Mouse (Mus musculus): ENCODE data around the gene 5530400C23Rik. TPM values are rescaled to one million over a fixed set of nuclear protein-coding genes. Genes with fewer than 3 reads are reported as not detected.
"Not testable (repeated sequence)": the region's sequence is repeated elsewhere in the genome, so short reads cannot be mapped to it uniquely, and the experiment has no call there.

5530400C23Rik gene
- polyA plus RNA-seq (2014; fragmentation: Nextera tagmentation; extraction: Ambion mirVana), result not detected in 2 replicates

DNA sequence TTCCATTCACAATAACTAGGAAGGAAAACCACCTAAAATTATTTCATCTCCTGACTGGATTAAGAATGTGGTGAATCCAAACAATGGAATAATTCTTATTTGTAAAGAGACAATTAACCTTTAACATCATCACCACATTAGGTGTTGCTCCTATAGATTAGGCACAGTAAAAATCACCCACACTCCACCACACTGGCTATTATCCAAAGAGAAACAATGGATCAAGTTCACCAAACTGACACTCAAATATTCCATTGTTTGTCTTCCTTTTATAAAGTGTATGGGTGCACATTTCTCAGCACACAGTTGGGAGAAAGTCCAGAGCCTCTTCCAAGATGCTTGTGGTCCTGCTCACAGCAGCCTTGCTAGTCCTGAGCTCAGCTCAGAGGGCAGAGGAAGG lies at the start of gene 5530400C23Rik:
Gene 5530400C23Rik, plus strand, starts transcription at position 301 of the 400 bp plus-strand sequence.
- not testable (repeated sequence) for H3K4me3 ChIP-seq (ENCODE audit: low read depth, low read length); H3K4me1 ChIP-seq (ENCODE audit: control insufficient read depth, insufficient read depth, low read length); ATAC-seq (ENCODE audit: insufficient read depth, low FRiP score, low TSS enrichment); H3K9me3 ChIP-seq (ENCODE audit: control insufficient read depth, low read length); H3K27me3 ChIP-seq (ENCODE audit: control insufficient read depth, insufficient read depth, low read length); H3K9ac ChIP-seq (ENCODE audit: low read length); H3K36me3 ChIP-seq (ENCODE audit: control insufficient read depth, insufficient read depth, low read length); H3K27ac ChIP-seq (ENCODE audit: low read depth, low read length); H3K4me2 ChIP-seq (ENCODE audit: low read depth); DNase-seq (ENCODE audit: low spot score)

DNA sequence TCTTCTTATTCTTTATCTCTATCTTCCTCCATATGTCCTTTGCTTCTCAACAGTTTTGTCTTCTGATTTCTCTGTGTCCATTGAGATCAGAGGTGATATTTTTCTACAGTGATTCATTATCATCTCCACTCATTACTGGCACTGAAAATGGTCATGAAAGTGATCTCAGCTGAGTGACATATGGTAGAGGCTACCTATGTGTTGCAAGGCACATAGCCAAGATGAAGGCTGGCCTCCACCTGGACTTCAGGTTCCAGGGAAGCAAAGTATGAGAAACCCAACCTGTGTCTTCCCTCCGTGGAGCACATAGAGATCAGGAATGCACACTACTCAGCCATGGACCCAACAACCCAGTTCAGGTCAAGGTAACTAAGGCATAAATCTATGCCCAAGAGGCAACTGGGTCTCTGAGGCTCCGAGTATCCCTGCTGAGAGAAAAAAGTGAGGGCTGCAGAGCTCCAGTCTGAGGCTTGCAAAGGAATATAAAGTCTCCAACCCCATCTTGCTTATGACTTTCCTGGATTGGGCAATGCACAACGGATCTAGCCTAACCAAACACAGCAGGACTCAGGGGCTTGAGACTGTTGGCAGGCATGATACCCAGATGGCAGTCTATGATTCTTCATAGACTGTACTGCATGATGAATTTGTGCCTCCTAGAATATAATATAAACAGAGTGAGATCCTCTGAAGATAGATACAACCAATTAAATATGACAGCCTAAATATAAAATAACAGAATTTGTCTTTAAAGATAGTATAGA lies 14.1 kb downstream of the 5530400C23Rik start:
- ATAC-seq (ENCODE audit: insufficient read depth, low FRiP score, low TSS enrichment), result no peak
- no peak overlapping the region for H3K4me3 ChIP-seq (ENCODE audit: low read depth, low read length)
- no peak for DNase-seq (ENCODE audit: low spot score)
- H3K9me3 ChIP-seq (ENCODE audit: control insufficient read depth, low read length), result no peaks in the 10 kb centered on the region; the same call in 1 of the 2 replicates
- no peaks in the 10 kb centered on the region for H3K36me3 ChIP-seq (ENCODE audit: control insufficient read depth, insufficient read depth, low read length)
- no peak overlapping the region for H3K4me2 ChIP-seq (ENCODE audit: low read depth)
- no peaks in the 10 kb centered on the region for H3K4me1 ChIP-seq (ENCODE audit: control insufficient read depth, insufficient read depth, low read length)
- no peak overlapping the region for H3K27ac ChIP-seq (ENCODE audit: low read depth, low read length)
- 75% methylated on average over 3 of the region's 3 CpGs for WGBS
- no peaks in the 10 kb centered on the region for H3K27me3 ChIP-seq (ENCODE audit: control insufficient read depth, insufficient read depth, low read length)
- no peak overlapping the region for H3K9ac ChIP-seq (ENCODE audit: low read length)

- not testable (repeated sequence) for H3K27ac ChIP-seq (ENCODE audit: low read depth, low read length); H3K4me2 ChIP-seq (ENCODE audit: low read depth); H3K4me1 ChIP-seq (ENCODE audit: control insufficient read depth, insufficient read depth, low read length); H3K4me3 ChIP-seq (ENCODE audit: low read depth, low read length); DNase-seq (ENCODE audit: low spot score); H3K36me3 ChIP-seq (ENCODE audit: control insufficient read depth, insufficient read depth, low read length); H3K27me3 ChIP-seq (ENCODE audit: control insufficient read depth, insufficient read depth, low read length); H3K9ac ChIP-seq (ENCODE audit: low read length); H3K9me3 ChIP-seq (ENCODE audit: control insufficient read depth, low read length); ATAC-seq (ENCODE audit: insufficient read depth, low FRiP score, low TSS enrichment)
- 90% methylated on average over 2 of the region's 2 CpGs for WGBS
These were observed 21.9 kb downstream of the 5530400C23Rik start for GRCm38 (mm10) chr6:133313896-133314295.

GRCm38 (mm10) chr6:133338535-133338934 lies 46.5 kb downstream of the 5530400C23Rik start:
- 65% methylated on average over 1 of the region's 1 CpGs for WGBS
- Histone ChIP-seq H3K27me3 (ENCODE audit: control insufficient read depth, insufficient read depth, low read length) (no peaks in the 10 kb centered on the region), H3K4me2 (ENCODE audit: low read depth) (no peak overlapping the region), H3K9me3 (ENCODE audit: control insufficient read depth, low read length) (no peaks in the 10 kb centered on the region), H3K36me3 (ENCODE audit: control insufficient read depth, insufficient read depth, low read length) (no peaks in the 10 kb centered on the region), H3K9ac (ENCODE audit: low read length) (no peak overlapping the region), H3K4me1 (ENCODE audit: control insufficient read depth, insufficient read depth, low read length) (no peaks in the 10 kb centered on the region), H3K27ac (ENCODE audit: low read depth, low read length) (no peak overlapping the region), H3K4me3 (ENCODE audit: low read depth, low read length) (no peak overlapping the region)
- ATAC-seq (ENCODE audit: insufficient read depth, low FRiP score, low TSS enrichment) (no peak), DNase-seq (ENCODE audit: low spot score) (no peak)

DNA sequence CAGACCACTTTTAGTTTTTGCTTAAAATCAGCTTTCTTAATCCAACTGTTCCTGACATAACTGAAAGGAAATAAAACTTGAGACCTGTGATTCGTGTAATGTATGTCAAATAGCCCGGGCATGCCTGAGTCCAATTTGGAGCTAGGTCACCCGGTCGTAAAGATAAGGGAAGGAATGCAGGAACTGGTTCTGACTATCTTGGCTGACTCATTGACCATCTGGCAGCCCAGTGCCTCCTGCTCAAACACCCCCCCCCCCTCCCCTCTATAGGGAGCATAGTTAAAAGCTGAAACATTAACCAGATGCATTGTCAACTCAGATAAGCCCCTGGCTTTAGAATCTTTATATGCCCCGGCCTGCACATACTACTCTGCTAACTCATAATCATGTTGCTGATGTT lies 49.7 kb downstream of the 5530400C23Rik start:
- DNase-seq (ENCODE audit: low spot score); H3K4me1 ChIP-seq (ENCODE audit: control insufficient read depth, insufficient read depth, low read length); ATAC-seq (ENCODE audit: insufficient read depth, low FRiP score, low TSS enrichment); H3K4me3 ChIP-seq (ENCODE audit: low read depth, low read length); H3K9ac ChIP-seq (ENCODE audit: low read length); H3K27ac ChIP-seq (ENCODE audit: low read depth, low read length); H3K36me3 ChIP-seq (ENCODE audit: control insufficient read depth, insufficient read depth, low read length); H3K27me3 ChIP-seq (ENCODE audit: control insufficient read depth, insufficient read depth, low read length); H3K9me3 ChIP-seq (ENCODE audit: control insufficient read depth, low read length); H3K4me2 ChIP-seq (ENCODE audit: low read depth): not testable (repeated sequence)
- 65% methylated on average over 5 of the region's 5 CpGs for WGBS

Other genes with a start within 250 kb of the 5530400C23Rik start
- not detected in 2 replicates for gene Tas2r140, start 236.4 kb upstream of the 5530400C23Rik start, polyA plus RNA-seq (2014; fragmentation: Nextera tagmentation; extraction: Ambion mirVana)
- gene Smim10l1, start 187.3 kb upstream of the 5530400C23Rik start, polyA plus RNA-seq (2014; fragmentation: Nextera tagmentation; extraction: Ambion mirVana), result 80.2 and 80.3 TPM in 2 replicates